Mouse (Mus musculus): ENCODE measurements around the gene Mars2. TPM values are rescaled to one million over a fixed set of nuclear protein-coding genes. Genes with fewer than 3 reads are reported as not detected.

Gene Mars2
- 2.8 and 2.9 TPM in 2 replicates for polyA plus RNA-seq (2014; fragmentation: Nextera tagmentation; extraction: Ambion mirVana)

DNA sequence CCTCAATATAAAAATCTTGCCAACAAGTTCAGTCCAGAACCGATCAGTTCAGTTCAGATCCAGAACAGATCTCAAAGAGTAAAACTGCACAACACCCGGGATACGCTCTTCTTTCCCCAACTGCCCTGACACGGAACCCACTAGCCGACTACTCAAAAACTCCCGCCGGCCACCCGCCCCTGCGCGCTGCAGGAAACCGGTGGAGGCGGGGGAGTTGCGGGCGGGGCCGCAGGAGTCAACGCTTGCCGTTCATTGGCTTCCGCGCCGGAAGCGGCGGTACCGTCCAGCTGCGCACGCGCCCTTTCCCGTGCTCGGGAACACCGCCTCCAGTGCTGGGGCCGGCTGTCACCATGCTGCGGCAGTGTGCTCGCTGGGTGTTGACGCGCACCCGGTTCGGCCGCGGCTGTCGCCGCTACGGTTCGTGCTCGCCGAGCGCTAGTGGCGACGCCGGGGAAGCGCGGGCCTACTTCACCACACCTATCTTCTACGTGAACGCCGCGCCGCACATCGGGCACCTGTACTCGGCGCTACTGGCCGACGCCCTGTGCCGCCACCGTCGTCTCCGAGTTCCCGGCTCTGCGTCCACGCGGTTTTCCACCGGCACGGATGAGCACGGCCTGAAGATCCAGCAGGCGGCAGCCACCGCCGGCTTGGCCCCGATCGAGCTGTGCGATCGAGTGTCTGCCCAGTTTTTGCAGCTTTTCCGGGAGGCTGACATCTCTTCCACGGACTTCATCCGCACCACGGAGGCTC lies at the start of gene Mars2:
TSS of gene Mars2 (plus strand) at position 288 of the 753 bp plus-strand sequence.
- peak within 1 kb of the TSS; percentile 70 for H3K9ac ChIP-seq (ENCODE audit: low read length)
- H3K4me2 ChIP-seq: peak within 1 kb of the TSS; percentile 81
- DNase-seq (ENCODE audit: low spot score, missing footprints): peak; percentile 99
- H3K27ac ChIP-seq (ENCODE audit: low read depth, low read length): peak within 1 kb of the TSS; percentile 40; the same call in 1 of the 2 replicates
- H3K4me1 ChIP-seq (ENCODE audit: control insufficient read depth, insufficient read depth, low read length): peaks cover 13% of the 10 kb centered on the region
- WGBS: under 1% methylated on average over 82 of the region's 82 CpGs
- H3K9me3 ChIP-seq (ENCODE audit: control insufficient read depth, low read length): no peaks in the 10 kb centered on the region
- H3K36me3 ChIP-seq (ENCODE audit: control insufficient read depth, insufficient read depth, low read length): no peaks in the 10 kb centered on the region
- H3K27me3 ChIP-seq (ENCODE audit: control insufficient read depth, insufficient read depth, low read length): no peaks in the 10 kb centered on the region
- ATAC-seq (ENCODE audit: low FRiP score): peak; percentile 98
- H3K4me3 ChIP-seq (ENCODE audit: low read depth, low read length): peak within 1 kb of the TSS; percentile 66

DNA sequence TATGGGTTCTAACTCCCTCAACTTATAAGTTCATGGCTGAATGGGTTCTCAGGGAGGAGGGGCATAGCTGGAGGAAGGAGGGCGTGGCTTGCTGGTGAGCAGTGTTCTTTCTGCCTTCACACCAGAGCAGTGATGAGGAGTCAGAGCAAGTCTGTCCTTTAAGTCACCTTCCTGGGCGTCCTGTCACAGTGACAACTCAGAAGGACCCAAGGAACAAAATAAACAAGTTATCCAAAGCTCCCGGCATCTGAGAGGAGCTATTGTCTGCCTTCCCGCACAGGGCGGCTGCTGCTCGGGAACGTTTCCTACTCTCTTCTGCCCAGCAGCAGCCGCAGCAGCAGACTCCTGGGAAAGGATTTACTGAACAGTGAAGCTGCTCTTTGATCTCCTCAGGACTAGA lies 45.0 kb upstream of the Mars2 start:
- DNase-seq (ENCODE audit: low spot score, missing footprints) (peak; percentile 90), ATAC-seq (ENCODE audit: low FRiP score) (peak; percentile 62)
- H3K27ac ChIP-seq (ENCODE audit: low read depth, low read length): peak overlapping the region; percentile 20; the same call in 1 of the 2 replicates
- H3K36me3 ChIP-seq (ENCODE audit: control insufficient read depth, insufficient read depth, low read length): no peaks in the 10 kb centered on the region
- WGBS: 7% methylated on average over 8 of the region's 8 CpGs
- no peaks in the 10 kb centered on the region; the same call in 1 of the 2 replicates for H3K27me3 ChIP-seq (ENCODE audit: control insufficient read depth, insufficient read depth, low read length)
- H3K4me2 ChIP-seq: peak overlapping the region; percentile 51
- no peaks in the 10 kb centered on the region for H3K9me3 ChIP-seq (ENCODE audit: control insufficient read depth, low read length)
- H3K4me1 ChIP-seq (ENCODE audit: control insufficient read depth, insufficient read depth, low read length): peaks cover 20% of the 10 kb centered on the region
- H3K9ac ChIP-seq (ENCODE audit: low read length): peak overlapping the region; percentile 48; the same call in 1 of the 2 replicates
- peak overlapping the region; percentile 30 for H3K4me3 ChIP-seq (ENCODE audit: low read depth, low read length)

DNA sequence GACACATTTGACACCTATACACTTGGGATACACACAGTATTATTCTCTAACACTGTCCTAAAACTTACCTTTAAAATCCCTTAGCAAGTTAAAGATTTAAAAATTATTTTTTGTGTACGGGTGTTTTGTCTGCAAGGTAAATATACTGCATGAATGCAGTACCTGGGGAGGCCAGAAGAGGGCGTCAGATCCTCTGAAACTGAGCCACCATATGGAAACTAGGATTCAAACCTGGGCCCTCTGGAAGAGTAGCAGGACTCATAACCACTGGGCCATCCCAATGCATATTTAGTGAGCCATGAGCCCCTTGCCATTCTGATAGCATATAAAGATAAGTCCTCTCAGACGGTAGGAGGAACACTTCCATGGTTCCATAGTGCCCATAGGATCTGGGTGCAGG lies 44.2 kb upstream of the Mars2 start:
- Histone ChIP-seq H3K27me3 (ENCODE audit: control insufficient read depth, insufficient read depth, low read length) (no peaks in the 10 kb centered on the region; the same call in 1 of the 2 replicates), H3K4me1 (ENCODE audit: control insufficient read depth, insufficient read depth, low read length) (peaks cover 20% of the 10 kb centered on the region), H3K4me2 (no peak overlapping the region), H3K27ac (ENCODE audit: low read depth, low read length) (no peak overlapping the region), H3K9ac (ENCODE audit: low read length) (no peak overlapping the region), H3K4me3 (ENCODE audit: low read depth, low read length) (no peak overlapping the region), H3K36me3 (ENCODE audit: control insufficient read depth, insufficient read depth, low read length) (no peaks in the 10 kb centered on the region), H3K9me3 (ENCODE audit: control insufficient read depth, low read length) (no peaks in the 10 kb centered on the region)
- ATAC-seq (ENCODE audit: low FRiP score) (no peak), DNase-seq (ENCODE audit: low spot score, missing footprints) (no peak)
- 56% methylated on average over 3 of the region's 3 CpGs for WGBS

GRCm38 (mm10) chr1:55193316-55193715 lies 43.7 kb upstream of the Mars2 start:
- ATAC-seq (ENCODE audit: low FRiP score) (0 out of 2 replicates have a peak, but pooled peaks have one; percentile 26), DNase-seq (ENCODE audit: low spot score, missing footprints) (no peak)
- Histone ChIP-seq H3K4me2 (no peak overlapping the region), H3K27ac (ENCODE audit: low read depth, low read length) (no peak overlapping the region), H3K36me3 (ENCODE audit: control insufficient read depth, insufficient read depth, low read length) (no peaks in the 10 kb centered on the region), H3K9ac (ENCODE audit: low read length) (no peak overlapping the region), H3K4me1 (ENCODE audit: control insufficient read depth, insufficient read depth, low read length) (peaks cover 20% of the 10 kb centered on the region), H3K9me3 (ENCODE audit: control insufficient read depth, low read length) (no peaks in the 10 kb centered on the region), H3K4me3 (ENCODE audit: low read depth, low read length) (no peak overlapping the region), H3K27me3 (ENCODE audit: control insufficient read depth, insufficient read depth, low read length) (no peaks in the 10 kb centered on the region; the same call in 1 of the 2 replicates)
- 51% methylated on average over 2 of the region's 2 CpGs for whole genome bisulfite sequencing

DNA sequence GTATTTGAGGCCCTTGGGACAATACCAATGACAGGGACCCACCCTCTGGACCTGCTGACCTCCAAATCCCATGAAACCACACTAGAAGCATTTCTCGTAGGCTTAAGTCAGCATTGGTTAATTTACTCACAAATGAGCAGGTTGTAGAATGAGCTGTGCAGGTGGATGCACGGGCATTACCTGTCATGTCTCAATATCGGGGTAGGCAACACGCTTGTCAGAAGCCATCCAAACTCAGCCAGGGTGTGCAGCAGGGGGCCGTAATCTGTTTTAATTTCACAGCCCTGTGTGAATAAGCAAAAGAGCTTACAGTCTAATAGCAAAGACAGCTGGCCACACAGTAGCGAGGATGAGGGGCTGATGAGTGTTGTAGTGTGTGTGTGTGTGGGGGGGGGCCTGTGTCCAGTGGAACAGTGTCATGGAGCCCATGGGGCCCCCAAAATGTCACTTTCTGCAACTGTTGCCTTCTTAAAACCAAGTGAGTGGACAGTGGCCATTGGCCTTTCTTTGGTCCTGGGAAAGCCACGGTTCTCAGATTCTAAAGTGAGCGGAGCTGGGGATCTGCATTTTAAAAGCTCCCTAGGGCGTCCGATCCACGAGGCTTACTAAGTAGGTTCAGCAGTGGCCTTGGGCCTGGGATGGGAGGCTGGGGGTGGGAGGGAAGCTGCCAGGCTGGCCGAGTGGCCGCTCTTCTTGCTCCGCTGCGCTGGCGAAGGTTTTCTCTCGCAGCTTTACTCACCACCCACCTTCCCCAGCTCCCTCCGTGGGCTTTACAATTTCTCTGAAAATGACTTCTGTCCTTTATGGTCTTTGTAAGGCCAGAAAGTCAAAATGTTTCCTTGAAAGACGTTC lies 42.7 kb upstream of the Mars2 start:
- Histone ChIP-seq H3K4me2 (peak overlapping the region; percentile 25; the same call in 1 of the 2 replicates), H3K27me3 (ENCODE audit: control insufficient read depth, insufficient read depth, low read length) (no peaks in the 10 kb centered on the region; the same call in 1 of the 2 replicates), H3K36me3 (ENCODE audit: control insufficient read depth, insufficient read depth, low read length) (no peaks in the 10 kb centered on the region), H3K4me1 (ENCODE audit: control insufficient read depth, insufficient read depth, low read length) (peaks cover 25% of the 10 kb centered on the region), H3K9ac (ENCODE audit: low read length) (0 out of 2 replicates have a peak overlapping the region, but pooled peaks have one; percentile 20), H3K9me3 (ENCODE audit: control insufficient read depth, low read length) (no peaks in the 10 kb centered on the region), H3K27ac (ENCODE audit: low read depth, low read length) (no peak overlapping the region), H3K4me3 (ENCODE audit: low read depth, low read length) (no peak overlapping the region)
- peak; percentile 94 for DNase-seq (ENCODE audit: low spot score, missing footprints)
- ATAC-seq (ENCODE audit: low FRiP score): peak; percentile 55
- WGBS: 20% methylated on average over 19 of the region's 19 CpGs

DNA sequence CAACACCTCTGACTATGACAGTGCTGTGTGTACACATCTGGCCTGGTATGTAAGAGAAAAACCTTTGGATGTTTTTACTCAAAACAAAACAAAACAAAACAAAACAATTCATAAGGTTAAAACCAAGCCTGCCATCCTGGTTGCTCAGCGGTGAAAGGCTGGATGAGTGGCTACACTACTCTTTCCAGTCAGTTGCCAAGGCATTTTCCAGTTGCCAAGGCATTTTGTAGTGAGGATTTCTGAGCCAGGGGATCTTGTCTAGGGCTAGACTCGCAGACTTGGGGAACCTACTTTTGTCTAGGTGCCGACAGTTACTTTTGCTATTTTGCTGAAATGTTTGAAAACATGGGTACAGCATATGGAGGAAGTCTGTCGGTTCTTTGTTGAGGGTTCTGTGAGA lies 42.0 kb upstream of the Mars2 start:
- H3K36me3 ChIP-seq (ENCODE audit: control insufficient read depth, insufficient read depth, low read length): no peaks in the 10 kb centered on the region
- H3K4me1 ChIP-seq (ENCODE audit: control insufficient read depth, insufficient read depth, low read length): peaks cover 25% of the 10 kb centered on the region
- no peak overlapping the region for H3K9ac ChIP-seq (ENCODE audit: low read length)
- DNase-seq (ENCODE audit: low spot score, missing footprints) (no peak), ATAC-seq (ENCODE audit: low FRiP score) (no peak)
- 54% methylated on average over 4 of the region's 4 CpGs for WGBS
- H3K4me3 ChIP-seq (ENCODE audit: low read depth, low read length): no peak overlapping the region
- H3K9me3 ChIP-seq (ENCODE audit: control insufficient read depth, low read length): no peaks in the 10 kb centered on the region
- peaks cover 2% of the 10 kb centered on the region; the same call in 1 of the 2 replicates for H3K27me3 ChIP-seq (ENCODE audit: control insufficient read depth, insufficient read depth, low read length)
- H3K4me2 ChIP-seq: no peak overlapping the region; the same call in 1 of the 2 replicates
- no peak overlapping the region for H3K27ac ChIP-seq (ENCODE audit: low read depth, low read length)

GRCm38 (mm10) chr1:55196327-55197003 lies 40.5 kb upstream of the Mars2 start:
- DNase-seq (ENCODE audit: low spot score, missing footprints) (no peak), ATAC-seq (ENCODE audit: low FRiP score) (no peak)
- peaks cover 2% of the 10 kb centered on the region; the same call in 1 of the 2 replicates for H3K27me3 ChIP-seq (ENCODE audit: control insufficient read depth, insufficient read depth, low read length)
- no peaks in the 10 kb centered on the region for H3K9me3 ChIP-seq (ENCODE audit: control insufficient read depth, low read length)
- WGBS: 39% methylated on average over 6 of the region's 6 CpGs
- H3K27ac ChIP-seq (ENCODE audit: low read depth, low read length): no peak overlapping the region
- no peak overlapping the region for H3K9ac ChIP-seq (ENCODE audit: low read length)
- H3K4me3 ChIP-seq (ENCODE audit: low read depth, low read length): no peak overlapping the region
- H3K4me1 ChIP-seq (ENCODE audit: control insufficient read depth, insufficient read depth, low read length): peaks cover 25% of the 10 kb centered on the region
- H3K36me3 ChIP-seq (ENCODE audit: control insufficient read depth, insufficient read depth, low read length): no peaks in the 10 kb centered on the region
- H3K4me2 ChIP-seq: no peak overlapping the region

DNA sequence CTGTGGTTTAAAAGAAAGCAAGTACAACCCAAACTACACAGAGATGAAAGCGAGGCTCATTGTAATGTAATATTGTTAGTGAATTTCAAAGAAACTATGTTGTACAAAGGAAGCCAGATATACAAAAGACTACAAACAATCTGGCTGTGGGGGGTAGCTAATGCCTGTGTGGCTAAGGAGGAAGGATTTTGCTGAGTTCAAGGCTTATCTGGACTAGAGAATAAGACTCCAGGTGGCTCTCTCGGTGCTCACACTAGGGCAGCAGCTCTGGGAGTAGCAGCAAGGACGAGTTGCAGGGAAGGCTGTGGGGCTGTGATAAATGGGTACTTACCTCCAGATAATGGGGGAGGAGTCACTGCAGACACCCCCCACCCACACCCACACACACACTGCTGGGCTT lies 38.3 kb upstream of the Mars2 start:
- WGBS: 7% methylated on average over 3 of the region's 3 CpGs
- Histone ChIP-seq H3K9me3 (ENCODE audit: control insufficient read depth, low read length) (no peaks in the 10 kb centered on the region), H3K27me3 (ENCODE audit: control insufficient read depth, insufficient read depth, low read length) (peaks cover 2% of the 10 kb centered on the region; the same call in 1 of the 2 replicates), H3K4me3 (ENCODE audit: low read depth, low read length) (no peak overlapping the region), H3K4me2 (no peak overlapping the region), H3K36me3 (ENCODE audit: control insufficient read depth, insufficient read depth, low read length) (no peaks in the 10 kb centered on the region), H3K4me1 (ENCODE audit: control insufficient read depth, insufficient read depth, low read length) (peaks cover 22% of the 10 kb centered on the region), H3K9ac (ENCODE audit: low read length) (no peak overlapping the region), H3K27ac (ENCODE audit: low read depth, low read length) (no peak overlapping the region)
- ATAC-seq (ENCODE audit: low FRiP score) (no peak), DNase-seq (ENCODE audit: low spot score, missing footprints) (peak; percentile 84)

Data from midbrain, embryonic 11.5 days (tissue).